Mouse (Mus musculus) right cerebral cortex, postnatal 14 days (tissue): ENCODE results near the gene Sv2a.
"Not testable (repeated sequence)": the region's sequence is repeated elsewhere in the genome, so short reads cannot be mapped to it uniquely, and the experiment has no call there.

Experiments
- DNase-seq: peaks from one replicate; pipeline ENCODE4 v3.0.0; 2022

Sv2a gene

GRCm38 (mm10) chr3:96221640-96222038 is 40.7 kb downstream of the Sv2a start:
- no peak for DNase-seq

- no peak for DNase-seq
These were observed 41.8 kb downstream of the Sv2a start for GRCm38 (mm10) chr3:96222774-96223173.

- DNase-seq, result no peak
These were observed 44.5 kb downstream of the Sv2a start for GRCm38 (mm10) chr3:96225421-96225820.

GRCm38 (mm10) chr3:96226695-96227648 is 46.0 kb downstream of the Sv2a start:
- no peak for DNase-seq

- DNase-seq, result no peak
These were observed 47.9 kb downstream of the Sv2a start for GRCm38 (mm10) chr3:96228828-96229227.

GRCm38 (mm10) chr3:96230404-96230803 is 49.5 kb downstream of the Sv2a start:
- no peak for DNase-seq

- no peak for DNase-seq
These were observed 50.2 kb downstream of the Sv2a start for GRCm38 (mm10) chr3:96230910-96231757.

- DNase-seq, result no peak
These were observed 50.8 kb downstream of the Sv2a start for GRCm38 (mm10) chr3:96231758-96232120.

- DNase-seq, result no peak
These were observed 54.0 kb downstream of the Sv2a start for GRCm38 (mm10) chr3:96234914-96235313.

GRCm38 (mm10) chr3:96235836-96236235 is 54.9 kb downstream of the Sv2a start:
- DNase-seq, result no peak

- DNase-seq, result no peak
These were observed 55.9 kb downstream of the Sv2a start for GRCm38 (mm10) chr3:96236834-96237334.

- no peak for DNase-seq
These were observed 56.5 kb downstream of the Sv2a start for GRCm38 (mm10) chr3:96237335-96237903.

GRCm38 (mm10) chr3:96237904-96238511 is 57.1 kb downstream of the Sv2a start:
- no peak for DNase-seq

GRCm38 (mm10) chr3:96238954-96239793 is 58.2 kb downstream of the Sv2a start, which contains the start of gene Hist2h3c2:
Gene Hist2h3c2, minus strand, starts transcription at chr3:96239127.
- not testable (repeated sequence) for DNase-seq

- peak; percentile 90 for DNase-seq
These were observed 59.2 kb downstream of the Sv2a start, which contains the start of gene Hist2h2aa2 for GRCm38 (mm10) chr3:96239949-96240798. Gene Hist2h2aa2, minus strand, starts transcription at chr3:96240276.

GRCm38 (mm10) chr3:96240799-96241197 is 59.8 kb downstream of the Sv2a start:
- DNase-seq, result no peak

GRCm38 (mm10) chr3:96243921-96244572 is 63.1 kb downstream of the Sv2a start:
- DNase-seq, result no peak
